Mouse (Mus musculus) kidney, adult 2 months (tissue): ENCODE results near the gene Sult6b2.

Experiments
- CTCF ChIP-seq: fragments of 200-500 bp; conservative IDR thresholded peaks from 2 replicates; pipeline ENCODE4 v1.5.1; 2011; ENCODE audit warnings: low read depth, mild to moderate bottlenecking, control low read depth, low read length, moderate library complexity, mixed read lengths; ENCODE audit not compliant: insufficient read depth, insufficient read length
- POLR2A ChIP-seq: fragments of 200-500 bp; IDR thresholded peaks from one replicate; pipeline ENCODE4 v1.6.1; 2011; ENCODE audit warnings: low read depth, low read length, control low read depth

DNA sequence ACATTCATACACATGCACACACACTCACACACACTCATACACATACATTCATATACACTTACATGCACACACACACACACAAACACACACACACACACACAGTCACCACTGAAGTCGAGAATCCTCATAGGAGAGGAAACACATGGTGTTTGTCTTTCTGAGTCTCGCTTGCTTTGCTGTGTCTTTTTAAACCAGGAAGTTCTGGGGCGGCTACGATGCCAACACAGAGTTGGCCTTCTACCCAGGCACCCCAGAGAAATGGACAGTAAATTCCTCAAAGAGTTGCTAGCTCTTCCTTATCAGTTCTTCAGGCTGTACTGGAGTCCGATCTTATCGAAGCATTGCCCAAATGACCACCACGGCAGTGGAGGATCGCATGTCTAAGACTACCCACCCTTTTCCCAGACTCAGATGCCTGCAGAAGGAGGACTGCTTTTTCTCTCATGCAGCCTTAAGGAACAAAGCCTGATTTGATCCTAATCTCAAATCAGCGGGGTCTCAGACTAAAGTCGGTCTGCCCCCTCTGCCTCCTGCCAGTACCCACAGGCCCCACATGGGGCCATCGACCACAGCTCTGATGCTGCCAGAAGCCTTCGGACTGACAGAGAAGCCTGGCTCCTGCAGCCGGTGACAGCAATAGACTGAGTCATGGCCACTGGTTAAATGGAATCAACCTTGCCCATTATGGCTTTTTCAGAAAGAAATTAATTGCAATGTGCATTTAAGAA, 11.9 kb downstream of the Sult6b2 start:
- no peak for TF ChIP-seq CTCF
- TF ChIP-seq POLR2A, result no peak
